In genomic region chrX:51684336-51685056, GRCm38 (mm10) we compare ENCODE assay signal across 11 mouse cellular contexts.
"Had no signal": no experiment of that assay in that cellular context is flagged by ENCODE, and none has a peak within 500 bp of the region (broad histone marks: within the 10 kb centered on the region; RNA-seq: fewer than 3 reads in every experiment).

No protein-coding gene starts in this region.

- H3K36me3 ChIP-seq: limb, embryonic 13.5 days; neural tube, embryonic 15.5 days; stomach, embryonic 15.5 days had no signal

- H3K4me1 ChIP-seq: limb, embryonic 13.5 days; neural tube, embryonic 15.5 days; stomach, embryonic 15.5 days had no signal

- H3K9ac ChIP-seq: limb, embryonic 13.5 days; liver, embryonic 14.5 days; neural tube, embryonic 15.5 days; stomach, embryonic 15.5 days had no signal

- H3K9me3 ChIP-seq: limb, embryonic 13.5 days; neural tube, embryonic 15.5 days; stomach, embryonic 15.5 days had no signal

- H3K27ac ChIP-seq: limb, embryonic 13.5 days; liver, embryonic 14.5 days; neural tube, embryonic 15.5 days; stomach, embryonic 15.5 days had no signal

- DNase-seq: kidney, postnatal 10 days; left cerebral cortex, postnatal 4 days; lung, adult 18-20 months; midbrain, embryonic 14.5 days; right cerebral cortex, postnatal 14 days; thymus, postnatal 36 days had no signal

- H3K4me3 ChIP-seq: limb, embryonic 13.5 days; myocyte; neural tube, embryonic 15.5 days; stomach, embryonic 15.5 days had no signal
